Comparison of ENCODE assay signal across 23 mouse cellular contexts in the genomic region with DNA sequence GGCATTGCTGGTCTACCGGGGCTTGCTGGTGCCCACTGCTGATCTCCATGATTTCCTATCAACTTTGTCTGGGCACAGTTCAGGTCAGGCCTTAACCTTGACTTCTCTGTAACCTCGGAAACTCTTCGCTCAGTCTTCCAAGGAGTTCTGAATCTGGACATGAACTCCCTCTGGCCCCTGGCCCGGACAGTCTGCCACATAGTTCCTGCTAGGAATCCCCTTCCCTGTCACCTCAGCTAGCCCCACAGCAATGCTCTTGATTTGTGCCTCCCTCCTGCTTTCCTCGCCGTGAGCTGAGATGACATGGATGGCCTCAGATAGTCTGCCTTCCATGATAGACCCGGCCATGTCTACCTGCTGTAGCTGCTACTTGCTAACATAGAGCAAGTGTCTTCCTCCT. TPM values are rescaled to one million over a fixed set of nuclear protein-coding genes. Genes with fewer than 3 reads are reported as not detected.
"Had no signal": no experiment of that assay in that cellular context is flagged by ENCODE, and none has a peak within 500 bp of the region (broad histone marks: within the 10 kb centered on the region; RNA-seq: fewer than 3 reads in every experiment).

No protein-coding gene starts in this region.

- H3K27ac ChIP-seq: kidney, postnatal 0 days; limb, embryonic 12.5 days; limb, embryonic 15.5 days; liver, embryonic 14.5 days; macrophage; midbrain, embryonic 10.5 days; midbrain, embryonic 13.5 days; neural tube, embryonic 13.5 days; stomach, postnatal 0 days had no signal

- ATAC-seq: liver, postnatal 0 days; lung, postnatal 0 days; midbrain, embryonic 13.5 days; midbrain, embryonic 16.5 days had no signal

- H3K4me3 ChIP-seq: limb, embryonic 12.5 days; limb, embryonic 15.5 days; megakaryocyte, embryonic 14.5 days; midbrain, embryonic 10.5 days; midbrain, embryonic 13.5 days; myocyte; neural tube, embryonic 13.5 days had no signal

- DNase-seq: kidney, adult 2 months; kidney, postnatal 36 days; left cerebral cortex, postnatal 4 days; liver, postnatal 0 days; lung, embryonic 14.5 days; retina, postnatal 1 day; thymus, adult 18-20 months; thymus, postnatal 36 days had no signal

RNA-seq across cellular contexts. Expression of gene Ccdc110, which starts 14.0 kb away (rescaled TPM):
- total RNA-seq: monocyte, adult 5-6 weeks; neutrophil, adult 5-6 weeks had no signal

RNA-seq across cellular contexts. Expression of gene Pdlim3, which starts 35.1 kb away (rescaled TPM):
- total RNA-seq: monocyte, adult 5-6 weeks had no signal
